Mouse (Mus musculus) right cerebral cortex, postnatal 14 days (tissue): ENCODE measurements at regions not wholly inside any gene's neighbourhood (a gene's known extent, or its start where the extent isn't known, plus 50 kb on each side); places are given as distances from the start of the nearest gene placed in this dataset.

Experiments used
- DNase-seq: peaks from one replicate; pipeline ENCODE4 v3.0.0; 2022

DNA sequence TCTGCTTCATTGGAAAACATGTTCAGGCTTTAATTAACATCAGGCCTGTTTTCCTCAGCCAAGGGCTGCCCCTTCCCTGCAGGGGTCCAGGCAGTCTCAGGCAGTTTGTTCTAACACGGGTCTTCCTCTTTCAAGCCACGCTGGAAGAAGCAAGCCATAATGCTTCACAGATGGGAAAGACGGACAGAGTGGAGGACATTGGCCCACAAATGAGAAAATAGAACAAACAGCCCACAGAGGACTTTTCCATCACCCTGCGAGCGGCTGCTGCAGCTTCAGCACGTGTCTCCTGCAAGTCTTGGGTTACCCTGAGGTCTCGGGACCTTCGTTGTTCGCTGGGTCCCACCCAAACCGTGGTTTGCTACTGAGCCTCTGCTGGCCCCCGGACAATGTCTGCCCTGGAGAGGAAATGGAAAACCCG, 565.9 kb upstream of the 3110018I06Rik start:
- peak; percentile 6 for DNase-seq

DNA sequence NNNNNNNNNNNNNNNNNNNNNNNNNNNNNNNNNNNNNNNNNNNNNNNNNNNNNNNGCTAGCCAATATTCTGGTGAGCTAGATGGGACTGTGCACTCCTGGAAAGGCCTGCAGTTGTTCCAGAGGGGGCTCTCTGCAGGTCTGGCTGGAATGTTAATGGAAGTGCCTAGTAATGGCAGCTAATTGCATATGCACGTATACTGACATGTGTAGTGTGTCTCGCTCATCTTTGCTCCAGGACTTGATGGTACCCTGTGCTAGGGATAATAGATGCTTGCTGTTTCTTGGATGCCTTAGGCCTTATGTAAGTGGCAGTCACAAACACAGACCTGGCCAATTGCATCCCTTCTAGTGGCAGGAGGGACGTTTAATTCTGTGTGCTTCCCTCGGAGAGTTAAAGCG, 560.0 kb upstream of the 3110018I06Rik start:
- DNase-seq, result no peak

GRCm38 (mm10) chr12:106929161-106929560, 559.3 kb upstream of the 3110018I06Rik start:
- DNase-seq, result no peak

DNA sequence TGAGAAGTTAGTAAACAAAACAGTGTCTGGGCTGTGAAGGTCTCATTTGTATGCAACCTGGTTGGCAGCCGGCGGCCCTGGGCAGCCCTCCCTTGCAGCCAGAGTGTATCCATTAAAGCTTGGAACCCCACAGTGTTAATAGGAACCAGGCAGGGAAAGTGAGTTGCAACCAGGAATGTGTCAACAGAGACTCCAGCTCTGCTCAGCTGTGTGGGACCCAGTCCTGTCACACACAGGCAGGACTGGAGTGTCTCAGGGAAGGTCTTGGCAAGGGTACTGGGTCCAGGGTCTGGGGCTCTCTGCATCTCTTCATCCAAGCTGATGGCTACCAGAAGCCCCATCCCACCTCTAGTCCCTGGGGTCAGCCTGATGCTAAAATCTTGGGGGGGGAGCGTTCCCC, 556.8 kb upstream of the 3110018I06Rik start:
- DNase-seq, result no peak

- peak; percentile 74 for DNase-seq
Measured at GRCm38 (mm10) chr12:106939381-106939780, 549.1 kb upstream of the 3110018I06Rik start.

DNA sequence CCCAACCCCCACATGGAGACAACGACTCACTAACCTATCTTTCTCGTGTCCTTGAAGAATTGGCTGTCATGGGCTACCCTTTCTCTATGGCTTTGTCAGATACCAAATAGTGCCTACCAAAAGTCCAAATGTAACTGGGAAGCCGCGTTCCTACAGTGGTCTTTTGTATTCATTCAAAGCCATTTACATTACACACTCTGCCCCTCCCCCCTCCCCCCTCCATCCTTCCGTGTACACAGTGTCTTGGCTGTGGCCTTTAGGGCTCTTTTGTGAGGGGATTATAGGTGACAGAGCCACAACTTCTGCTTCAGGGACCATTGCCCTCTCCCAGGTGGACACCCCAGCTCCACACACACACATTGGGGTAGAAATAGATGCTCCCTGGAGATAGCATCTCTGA, 544.6 kb upstream of the 3110018I06Rik start:
- DNase-seq, result no peak

GRCm38 (mm10) chr12:106952621-106953020, 535.8 kb upstream of the 3110018I06Rik start:
- DNase-seq, result no peak

DNA sequence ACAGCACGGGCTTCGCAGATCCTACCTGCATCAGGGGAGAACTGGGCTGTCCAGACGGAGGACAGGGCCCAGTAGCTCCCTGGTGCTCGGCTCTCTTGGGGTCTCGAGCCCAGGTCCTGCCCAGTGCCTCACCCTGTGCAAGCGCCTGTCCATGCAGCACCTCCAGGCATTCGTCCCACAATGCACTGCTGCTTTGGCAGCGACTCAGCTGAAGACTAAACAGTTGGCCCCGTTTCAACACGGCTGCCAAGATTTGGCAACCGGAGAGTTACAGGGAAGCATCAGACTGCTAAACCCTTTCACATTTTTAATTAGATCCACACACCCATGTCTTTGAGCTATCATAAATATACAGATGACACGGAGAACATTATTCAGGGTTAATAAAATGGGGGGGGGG, 532.7 kb upstream of the 3110018I06Rik start:
- DNase-seq, result peak; percentile 75

GRCm38 (mm10) chr12:106956266-106956665, 532.2 kb upstream of the 3110018I06Rik start:
- DNase-seq, result no peak

GRCm38 (mm10) chr12:106961991-106962390, 526.4 kb upstream of the 3110018I06Rik start:
- DNase-seq, result no peak

GRCm38 (mm10) chr12:106963762-106964161, 524.7 kb upstream of the 3110018I06Rik start:
- no peak for DNase-seq

DNA sequence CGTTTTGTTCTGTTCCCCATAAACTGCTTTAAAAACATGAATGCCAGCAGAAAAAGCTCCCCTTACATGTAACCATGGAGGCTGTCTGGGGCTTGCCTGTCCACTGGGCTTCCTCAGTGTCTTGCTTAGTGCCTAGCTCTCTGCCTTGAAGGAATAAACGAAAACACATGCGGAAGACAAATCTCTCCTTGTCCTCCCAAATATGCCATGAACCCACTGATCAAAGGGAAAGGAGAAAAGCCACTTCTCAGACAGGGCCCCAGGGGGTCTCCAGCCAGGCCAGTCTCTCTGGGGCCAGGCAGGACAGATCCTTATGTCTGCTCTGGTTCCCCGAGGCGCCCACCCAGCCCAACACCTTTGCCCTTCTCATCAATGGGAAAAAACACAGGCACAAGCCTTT, 518.6 kb upstream of the 3110018I06Rik start:
- DNase-seq, result no peak

DNA sequence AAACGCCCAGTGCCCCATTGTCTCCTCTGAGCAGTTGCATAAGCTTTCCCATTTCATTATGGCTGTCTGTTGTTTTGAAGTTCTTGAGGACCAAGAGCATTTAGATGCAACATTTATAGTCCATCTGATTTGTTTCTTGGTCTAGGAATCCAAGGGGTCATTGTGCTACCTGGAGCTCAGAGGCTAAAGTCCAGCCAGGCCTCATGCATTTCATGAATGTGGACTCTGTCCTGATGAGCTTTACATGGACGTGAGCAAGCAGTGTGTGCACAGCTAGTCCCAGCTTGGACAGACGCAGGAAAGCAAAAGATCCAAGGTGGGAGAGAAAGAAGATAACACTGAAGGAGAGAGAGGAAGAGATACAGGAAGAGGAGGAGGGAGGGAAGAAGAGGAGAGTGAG, 496.0 kb upstream of the 3110018I06Rik start:
- DNase-seq, result no peak

DNA sequence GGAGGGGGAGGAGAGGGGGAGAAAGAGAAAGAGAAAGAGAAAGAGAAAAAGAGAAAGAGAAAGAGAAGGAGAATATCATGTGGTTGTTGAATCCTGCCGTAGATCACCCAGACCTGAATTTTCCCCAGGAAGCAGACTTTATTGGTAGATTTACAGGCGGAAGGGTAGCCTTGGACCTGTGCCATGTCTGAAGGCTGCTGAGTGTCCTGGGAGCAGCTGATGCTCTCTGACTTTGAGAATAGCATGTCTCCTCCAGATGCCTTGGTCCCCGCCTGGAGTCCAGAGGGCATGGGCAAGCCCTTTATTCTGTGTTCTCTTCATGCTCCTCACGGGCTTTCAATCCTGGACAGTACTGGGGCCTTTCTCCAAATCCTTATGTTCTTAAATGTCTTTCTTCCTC, 495.4 kb upstream of the 3110018I06Rik start:
- no peak for DNase-seq

DNA sequence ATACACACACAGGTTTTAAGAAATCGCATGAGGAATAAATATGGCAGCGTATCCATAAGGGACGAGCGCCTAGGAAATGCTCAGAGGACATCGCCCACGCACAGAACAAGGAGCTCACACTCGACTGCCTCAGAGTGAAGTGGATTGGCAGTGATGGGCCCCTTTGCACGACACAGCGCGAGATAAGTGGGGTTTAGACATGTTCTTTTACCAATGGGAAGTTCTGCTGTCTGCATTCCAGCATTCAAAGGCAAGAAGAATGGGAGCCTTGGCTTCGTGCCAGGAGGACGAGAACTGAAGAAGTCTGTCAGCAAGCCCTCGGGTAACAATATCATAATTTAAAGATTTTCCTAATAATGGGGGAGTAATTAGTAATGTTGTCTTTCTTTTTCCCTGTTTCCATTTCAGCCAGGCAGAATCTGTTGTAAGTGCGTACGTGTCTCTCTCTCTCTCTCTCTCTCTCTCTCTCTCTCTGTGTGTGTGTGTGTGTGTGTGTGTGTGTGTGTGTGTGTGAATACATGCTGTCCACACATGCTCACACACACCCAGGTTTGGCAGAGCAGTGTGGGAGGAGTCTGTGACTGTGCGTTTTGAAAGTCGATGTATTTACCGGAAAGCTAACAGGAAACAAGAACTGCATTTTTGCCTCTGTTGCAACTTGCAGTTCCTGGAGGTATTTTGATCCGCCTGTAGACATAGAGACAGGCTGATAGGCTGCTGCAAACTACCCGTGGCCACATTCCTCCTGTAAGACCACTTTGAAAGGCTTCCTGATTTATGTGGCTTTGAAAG, 477.2 kb upstream of the 3110018I06Rik start:
- DNase-seq, result peak; percentile 54

DNA sequence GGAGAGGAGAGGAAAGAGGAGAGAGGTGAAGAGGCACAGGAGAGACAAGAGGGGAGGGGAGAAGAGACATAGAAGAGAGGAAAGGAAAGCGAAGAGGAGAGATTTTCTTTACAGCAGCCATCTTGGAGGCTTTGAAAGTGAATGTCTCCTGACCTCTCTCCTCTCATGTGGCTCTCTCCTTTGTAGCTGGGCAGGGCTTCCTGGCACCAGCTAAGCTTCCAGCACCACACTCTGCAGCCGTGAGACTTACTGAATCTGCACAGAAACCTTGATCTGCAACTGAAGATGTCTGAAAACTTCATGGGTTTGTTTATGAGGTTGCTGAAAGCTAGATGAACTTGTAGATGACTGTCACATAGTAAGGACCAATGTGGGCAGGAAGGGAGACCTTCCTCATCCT, 471.6 kb upstream of the 3110018I06Rik start:
- DNase-seq, result no peak

DNA sequence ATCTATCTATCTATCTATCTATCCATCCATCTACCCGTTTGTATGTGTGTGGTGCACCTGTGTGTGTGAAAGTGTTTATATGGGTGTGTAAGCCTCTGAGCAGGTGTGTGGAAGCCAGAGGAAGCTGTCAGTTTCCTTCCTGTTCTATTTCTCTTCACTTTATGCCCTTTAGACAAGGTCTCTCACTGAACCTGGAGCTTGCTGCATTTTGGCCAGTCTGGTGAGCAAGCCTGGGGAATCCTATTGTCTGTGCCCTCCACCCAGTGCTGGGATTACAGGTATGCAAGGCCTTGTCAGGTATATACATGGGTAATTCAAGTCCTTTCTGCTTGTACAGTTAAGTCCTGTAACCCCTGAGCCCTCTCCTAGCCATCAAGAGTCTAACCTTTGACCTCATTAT, 466.6 kb upstream of the 3110018I06Rik start:
- no peak for DNase-seq

DNA sequence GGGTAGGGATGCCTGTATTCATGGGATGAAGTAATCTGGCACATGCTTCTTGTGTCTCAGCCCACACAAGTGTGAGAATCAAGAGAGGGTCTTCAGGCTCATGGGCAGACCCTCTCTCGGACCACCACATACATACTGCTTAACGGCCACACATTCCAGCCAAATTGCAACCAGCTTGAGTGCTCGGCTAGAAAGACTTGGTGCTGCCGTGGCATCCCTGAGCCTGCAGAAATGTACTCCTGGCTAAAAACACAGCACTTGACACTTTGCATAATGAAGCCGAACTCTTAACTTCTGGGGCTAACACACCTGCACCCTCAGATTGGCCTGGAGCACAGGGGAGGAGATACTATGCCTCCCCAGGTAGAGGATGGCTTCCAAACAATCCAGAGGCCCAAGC, 461.6 kb upstream of the 3110018I06Rik start:
- no peak for DNase-seq

DNA sequence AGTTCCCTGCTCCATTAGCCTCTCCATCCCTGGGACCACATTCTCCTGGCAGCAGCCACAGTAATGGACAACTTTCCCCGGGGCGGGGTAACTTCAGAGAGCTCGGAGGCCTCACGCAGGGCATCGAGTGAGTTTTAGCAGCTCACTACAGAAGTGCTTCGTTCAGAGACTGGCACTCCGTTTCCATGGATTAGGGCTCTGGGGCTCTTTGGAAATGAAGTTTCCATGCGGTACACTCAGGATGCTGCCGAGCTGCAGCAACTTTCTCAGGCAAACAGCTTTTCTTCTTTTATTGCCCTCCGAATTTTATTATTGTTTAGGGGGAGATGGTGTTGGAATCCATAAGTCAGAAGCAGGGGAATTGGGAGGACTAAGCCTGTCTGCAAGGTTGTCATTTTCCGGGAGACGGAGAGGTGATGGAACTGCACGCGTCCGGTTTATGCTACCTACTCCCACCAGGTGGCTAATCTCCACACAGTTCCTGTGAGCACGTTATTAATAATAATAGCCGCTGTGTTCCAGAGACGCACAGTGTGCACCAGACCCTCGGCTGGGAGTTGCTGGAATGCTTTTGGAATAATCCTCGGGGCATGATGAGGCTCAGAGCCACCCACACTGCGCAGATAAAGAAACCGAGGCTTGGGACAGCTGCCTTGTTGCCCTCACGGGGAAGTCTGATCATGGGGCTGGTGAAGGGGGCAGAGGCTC, 460.4 kb upstream of the 3110018I06Rik start:
- DNase-seq, result no peak

DNA sequence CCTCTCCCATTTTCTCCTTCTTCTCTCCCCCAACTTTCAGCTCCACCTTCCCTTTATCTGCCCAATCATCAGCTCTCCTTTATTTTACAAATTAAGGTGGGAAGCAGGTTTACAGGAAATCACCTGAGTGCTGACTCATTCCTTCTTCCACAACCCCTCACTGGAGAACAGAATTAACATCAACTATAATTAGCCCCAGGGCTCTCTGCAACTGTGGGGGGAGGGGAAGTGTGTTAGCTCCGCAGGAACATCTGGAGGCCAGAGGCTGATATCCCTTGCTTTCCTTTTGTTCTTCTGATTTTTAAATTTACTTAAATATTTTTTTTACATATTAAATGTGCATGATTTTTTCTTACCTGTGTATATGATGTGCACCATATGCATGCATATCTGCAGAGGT, 459.4 kb upstream of the 3110018I06Rik start:
- no peak for DNase-seq

GRCm38 (mm10) chr12:107036357-107036756, 452.1 kb upstream of the 3110018I06Rik start:
- no peak for DNase-seq

GRCm38 (mm10) chr12:107041927-107042652, 446.3 kb upstream of the 3110018I06Rik start:
- DNase-seq, result no peak

GRCm38 (mm10) chr12:107046496-107046895, 441.9 kb upstream of the 3110018I06Rik start:
- DNase-seq, result no peak

- no peak for DNase-seq
Measured at GRCm38 (mm10) chr12:107047059-107047531, 441.3 kb upstream of the 3110018I06Rik start.
